9 mouse cellular contexts compared by ENCODE assay signal in the genomic region with DNA sequence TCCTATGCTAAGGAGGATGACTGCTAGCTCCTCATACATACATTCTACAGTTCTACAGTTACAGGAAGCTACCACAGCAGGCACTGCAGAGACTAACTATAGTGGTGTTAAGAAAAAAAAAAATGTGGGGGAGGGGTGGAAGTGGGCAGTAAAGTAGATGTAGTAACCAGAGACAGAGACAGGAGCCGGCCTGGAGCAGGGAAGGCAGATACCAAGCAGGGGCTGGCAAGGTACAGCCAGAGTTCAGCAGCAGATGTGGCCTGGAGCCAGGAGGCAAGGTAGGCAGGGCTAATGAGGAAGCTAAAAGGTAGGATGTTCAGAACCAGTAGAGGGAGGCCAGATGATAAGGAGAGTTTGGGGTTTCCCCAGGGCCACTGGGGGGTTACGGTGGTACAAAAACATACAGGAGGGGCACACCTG. TPM values are rescaled to one million over a fixed set of nuclear protein-coding genes. Genes with fewer than 3 reads are reported as not detected.
DNase-seq lines count a peak whose midpoint lies in the region; ATAC-seq and TF ChIP-seq lines count a peak whose summit lies in the region.
"Had no signal": no experiment of that assay in that cellular context is flagged by ENCODE, and none has a peak within 500 bp of the region (broad histone marks: within the 10 kb centered on the region; RNA-seq: fewer than 3 reads in every experiment).

No protein-coding gene starts in this region.

- TF ChIP-seq CTCF in cortical plate, adult 2 months (IDR thresholded peaks at IDR 0.05; ENCODE audit: extremely low read depth, insufficient read depth, low read length) = no peak

- no peak overlapping the region for H3K4me3 ChIP-seq in embryonic facial prominence, embryonic 13.5 days
- H3K4me3 ChIP-seq in embryonic facial prominence, embryonic 10.5 days = no peak overlapping the region
- no peak overlapping the region for H3K4me3 ChIP-seq in midbrain, embryonic 14.5 days (replicated peaks; ENCODE audit: low read depth, low read length)
- no peak overlapping the region for H3K4me3 ChIP-seq in midbrain, embryonic 15.5 days
- H3K4me3 ChIP-seq in cortical plate, adult 2 months (ENCODE audit: insufficient read depth, low read length) = no peak overlapping the region
- H3K4me3 ChIP-seq: liver, embryonic 13.5 days had no signal

- no peak for TF ChIP-seq POLR2A in cortical plate, adult 2 months (IDR thresholded peaks at IDR 0.05; ENCODE audit: extremely low read depth, insufficient read depth, low read length)

- no peak for ATAC-seq in embryonic facial prominence, embryonic 13.5 days (ENCODE audit: insufficient number of reproducible peaks, insufficient read depth, low FRiP score, low TSS enrichment, low read depth)
- no peak for ATAC-seq in midbrain, embryonic 14.5 days (ENCODE audit: low FRiP score, low TSS enrichment)
- ATAC-seq in midbrain, embryonic 15.5 days (replicated peaks) = no peak

- WGBS in embryonic facial prominence, embryonic 13.5 days = 52% methylated on average over 2 of the region's 2 CpGs
- WGBS in embryonic facial prominence, embryonic 10.5 days = 76% methylated on average over 2 of the region's 2 CpGs
- 88% methylated on average over 2 of the region's 2 CpGs for WGBS in midbrain, embryonic 14.5 days
- WGBS in midbrain, embryonic 15.5 days = 80% methylated on average over 2 of the region's 2 CpGs

- DNase-seq in embryonic facial prominence, embryonic 10.5 days (ENCODE audit: low spot score) = no peak
- DNase-seq in midbrain, embryonic 14.5 days = peak; percentile 34
- peak; percentile 73 for DNase-seq in naive thymus-derived CD4-positive, alpha-beta T cell, adult 2 months (ENCODE audit: low read depth)
- DNase-seq in adrenal gland, postnatal 25 days = no peak
- DNase-seq in right cerebral cortex, postnatal 36 days (ENCODE audit: low spot score in 2 of 2) = no peak
- DNase-seq: liver, embryonic 13.5 days had no signal

- peak overlapping the region; percentile 24; the same call in 1 of the 2 replicates for H3K27ac ChIP-seq in embryonic facial prominence, embryonic 13.5 days
- no peak overlapping the region for H3K27ac ChIP-seq in embryonic facial prominence, embryonic 10.5 days (replicated peaks)
- H3K27ac ChIP-seq in midbrain, embryonic 14.5 days (replicated peaks; ENCODE audit: low read depth, low read length) = peak overlapping the region; percentile 50; the same call in 1 of the 2 replicates
- no peak overlapping the region for H3K27ac ChIP-seq in midbrain, embryonic 15.5 days
- H3K27ac ChIP-seq in cortical plate, adult 2 months (ENCODE audit: insufficient read depth, low read length) = peak overlapping the region; percentile 30
- H3K27ac ChIP-seq: liver, embryonic 13.5 days had no signal

- H3K9me3 ChIP-seq in embryonic facial prominence, embryonic 13.5 days = no peaks in the 10 kb centered on the region
- no peaks in the 10 kb centered on the region for H3K9me3 ChIP-seq in embryonic facial prominence, embryonic 10.5 days
- H3K9me3 ChIP-seq in midbrain, embryonic 14.5 days (ENCODE audit: control insufficient read depth, low read length) = no peaks in the 10 kb centered on the region
- H3K9me3 ChIP-seq in midbrain, embryonic 15.5 days = no peaks in the 10 kb centered on the region
- H3K9me3 ChIP-seq: liver, embryonic 13.5 days had no signal

- no peak overlapping the region for H3K4me2 ChIP-seq in embryonic facial prominence, embryonic 13.5 days
- no peak overlapping the region for H3K4me2 ChIP-seq in midbrain, embryonic 14.5 days (ENCODE audit: low read length)
- no peak overlapping the region for H3K4me2 ChIP-seq in midbrain, embryonic 15.5 days
- H3K4me2 ChIP-seq: liver, embryonic 13.5 days had no signal

- H3K27me3 ChIP-seq in embryonic facial prominence, embryonic 13.5 days = no peaks in the 10 kb centered on the region
- no peaks in the 10 kb centered on the region for H3K27me3 ChIP-seq in embryonic facial prominence, embryonic 10.5 days (replicated peaks; ENCODE audit: low read depth, poor library complexity, severe bottlenecking)
- no peaks in the 10 kb centered on the region for H3K27me3 ChIP-seq in midbrain, embryonic 14.5 days (ENCODE audit: control insufficient read depth, insufficient read depth, low read length)
- no peaks in the 10 kb centered on the region for H3K27me3 ChIP-seq in midbrain, embryonic 15.5 days (replicated peaks)
- H3K27me3 ChIP-seq: liver, embryonic 13.5 days had no signal

- no peak overlapping the region for H3K9ac ChIP-seq in embryonic facial prominence, embryonic 13.5 days
- no peak overlapping the region for H3K9ac ChIP-seq in midbrain, embryonic 14.5 days (replicated peaks; ENCODE audit: low read length)
- H3K9ac ChIP-seq in midbrain, embryonic 15.5 days = no peak overlapping the region
- H3K9ac ChIP-seq: liver, embryonic 13.5 days had no signal

- peaks cover 78% of the 10 kb centered on the region for H3K4me1 ChIP-seq in embryonic facial prominence, embryonic 13.5 days
- H3K4me1 ChIP-seq in embryonic facial prominence, embryonic 10.5 days = peaks cover 55% of the 10 kb centered on the region
- H3K4me1 ChIP-seq in midbrain, embryonic 14.5 days (ENCODE audit: control insufficient read depth, insufficient read depth, low read length) = peaks cover 28% of the 10 kb centered on the region
- peaks cover 35% of the 10 kb centered on the region for H3K4me1 ChIP-seq in midbrain, embryonic 15.5 days
- H3K4me1 ChIP-seq in cortical plate, adult 2 months (ENCODE audit: control insufficient read depth, insufficient read depth, low read length) = peaks cover 6% of the 10 kb centered on the region; the same call in 1 of the 2 replicates

- H3K36me3 ChIP-seq in embryonic facial prominence, embryonic 13.5 days = peaks cover 19% of the 10 kb centered on the region
- H3K36me3 ChIP-seq in embryonic facial prominence, embryonic 10.5 days (replicated peaks) = peaks cover 66% of the 10 kb centered on the region
- H3K36me3 ChIP-seq in midbrain, embryonic 14.5 days (ENCODE audit: control insufficient read depth, insufficient read depth, low read length) = no peaks in the 10 kb centered on the region
- H3K36me3 ChIP-seq in midbrain, embryonic 15.5 days (replicated peaks) = no peaks in the 10 kb centered on the region
- H3K36me3 ChIP-seq: liver, embryonic 13.5 days had no signal

RNA-seq across cellular contexts. Expression of a gene that starts 36.6 kb away (rescaled TPM):
- 33.9 and 40.0 TPM in 2 replicates for polyA plus RNA-seq in embryonic facial prominence, embryonic 13.5 days (2015; fragmentation: Nextera tagmentation; extraction: Ambion mirVana)
- 25.3 and 30.6 TPM in 2 replicates for polyA plus RNA-seq in embryonic facial prominence, embryonic 10.5 days (2016; fragmentation: Nextera tagmentation; extraction: Ambion mirVana)
- 4.4 and 8.8 TPM in 2 replicates for polyA plus RNA-seq in midbrain, embryonic 14.5 days (2014; fragmentation: Nextera tagmentation; extraction: Ambion mirVana)
- polyA plus RNA-seq in midbrain, embryonic 15.5 days (2015; fragmentation: Nextera tagmentation; extraction: Ambion mirVana) = 7.5 and 7.9 TPM in 2 replicates
- 6.5 and 6.9 TPM in 2 replicates for polyA plus RNA-seq in cortical plate, adult 2 months (2012; rRNA removed)
- 37.7 and 47.1 TPM in 2 replicates for total RNA-seq in adrenal gland, postnatal 25 days (2021)

Comparison
In these comparisons a context has a peak if more than half of its experiments do, and no peak if none do; other contexts are left out.
1. H3K27ac ChIP-seq: peak in embryonic facial prominence, embryonic 13.5 days (single experiment), midbrain, embryonic 14.5 days (single experiment) and cortical plate, adult 2 months (single experiment); none in embryonic facial prominence, embryonic 10.5 days (single experiment) and midbrain, embryonic 15.5 days (single experiment).
2. DNase-seq: peak in midbrain, embryonic 14.5 days (single experiment) and naive thymus-derived CD4-positive, alpha-beta T cell, adult 2 months (single experiment); none in embryonic facial prominence, embryonic 10.5 days (single experiment), adrenal gland, postnatal 25 days (single experiment) and right cerebral cortex, postnatal 36 days (0 of 2).